Mouse (Mus musculus): ENCODE results near the gene Sos1. TPM values are rescaled to one million over a fixed set of nuclear protein-coding genes. Genes with fewer than 3 reads are reported as not detected.

Gene Sos1
- total and polyA plus RNA-seq, 2 experiments from 2014 or later: 7.2 to 29.0 TPM

GRCm38 (mm10) chr17:80497183-80497601 lies 16.9 kb upstream of the Sos1 start:
- 41% methylated on average over 9 of the region's 9 CpGs for WGBS

GRCm38 (mm10) chr17:80496607-80497170 lies 16.4 kb upstream of the Sos1 start:
- no peaks in the 10 kb centered on the region for H3K36me3 ChIP-seq (ENCODE audit: insufficient read depth, low read length)
- no peak overlapping the region for H3K9ac ChIP-seq (replicated peaks; ENCODE audit: low read length, poor library complexity, severe bottlenecking)
- ATAC-seq (ENCODE audit: low FRiP score) (no peak), DNase-seq (ENCODE audit: low spot score) (no peak)
- TF ChIP-seq CTCF (IDR thresholded peaks at IDR 0.05): no peak
- no peaks in the 10 kb centered on the region for H3K9me3 ChIP-seq (ENCODE audit: low read length)
- no peak overlapping the region for H3K4me2 ChIP-seq (ENCODE audit: low read depth, low read length, poor library complexity, severe bottlenecking)
- H3K27me3 ChIP-seq (ENCODE audit: insufficient read depth, low read length): no peaks in the 10 kb centered on the region
- H3K4me3 ChIP-seq (ENCODE audit: low read depth, low read length): no peak overlapping the region
- no peak overlapping the region for H3K27ac ChIP-seq (ENCODE audit: low read depth, low read length)
- no peaks in the 10 kb centered on the region for H3K4me1 ChIP-seq (ENCODE audit: insufficient read depth, low read length)
- 90% methylated on average over 8 of the region's 8 CpGs for WGBS

More at GRCm38 (mm10) chr17:80497183-80497601, 16.9 kb upstream of the Sos1 start:
- H3K4me1 ChIP-seq (ENCODE audit: insufficient read depth, low read length): no peaks in the 10 kb centered on the region
- no peak for ATAC-seq (ENCODE audit: low FRiP score)
- no peak overlapping the region for H3K9ac ChIP-seq (replicated peaks; ENCODE audit: low read length, poor library complexity, severe bottlenecking)
- no peaks in the 10 kb centered on the region for H3K9me3 ChIP-seq (ENCODE audit: low read length)
- H3K27ac ChIP-seq (ENCODE audit: low read depth, low read length): no peak overlapping the region
- no peak for TF ChIP-seq CTCF (IDR thresholded peaks at IDR 0.05)
- H3K4me2 ChIP-seq (ENCODE audit: low read depth, low read length, poor library complexity, severe bottlenecking): no peak overlapping the region
- no peaks in the 10 kb centered on the region for H3K36me3 ChIP-seq (ENCODE audit: insufficient read depth, low read length)
- DNase-seq (ENCODE audit: low spot score): no peak
- H3K27me3 ChIP-seq (ENCODE audit: insufficient read depth, low read length): no peaks in the 10 kb centered on the region
- H3K4me3 ChIP-seq (ENCODE audit: low read depth, low read length): no peak overlapping the region

GRCm38 (mm10) chr17:80496185-80496584 lies 15.9 kb upstream of the Sos1 start:
- Histone ChIP-seq H3K36me3 (ENCODE audit: insufficient read depth, low read length) (no peaks in the 10 kb centered on the region), H3K27me3 (ENCODE audit: insufficient read depth, low read length) (no peaks in the 10 kb centered on the region), H3K4me3 (ENCODE audit: low read depth, low read length) (no peak overlapping the region), H3K27ac (ENCODE audit: low read depth, low read length) (no peak overlapping the region), H3K4me2 (ENCODE audit: low read depth, low read length, poor library complexity, severe bottlenecking) (no peak overlapping the region), H3K9ac (replicated peaks; ENCODE audit: low read length, poor library complexity, severe bottlenecking) (no peak overlapping the region), H3K9me3 (ENCODE audit: low read length) (no peaks in the 10 kb centered on the region), H3K4me1 (ENCODE audit: insufficient read depth, low read length) (no peaks in the 10 kb centered on the region)
- DNase-seq (ENCODE audit: low spot score): no peak
- no peak for ATAC-seq (ENCODE audit: low FRiP score)
- no peak for TF ChIP-seq CTCF (IDR thresholded peaks at IDR 0.05)
- WGBS: 67% methylated on average over 6 of the region's 6 CpGs

- Histone ChIP-seq H3K9ac (replicated peaks; ENCODE audit: low read length, poor library complexity, severe bottlenecking) (no peak overlapping the region), H3K36me3 (ENCODE audit: insufficient read depth, low read length) (no peaks in the 10 kb centered on the region), H3K4me1 (ENCODE audit: insufficient read depth, low read length) (no peaks in the 10 kb centered on the region), H3K27ac (ENCODE audit: low read depth, low read length) (no peak overlapping the region), H3K4me2 (ENCODE audit: low read depth, low read length, poor library complexity, severe bottlenecking) (no peak overlapping the region), H3K9me3 (ENCODE audit: low read length) (no peaks in the 10 kb centered on the region), H3K27me3 (ENCODE audit: insufficient read depth, low read length) (no peaks in the 10 kb centered on the region), H3K4me3 (ENCODE audit: low read depth, low read length) (no peak overlapping the region)
- TF ChIP-seq CTCF (IDR thresholded peaks at IDR 0.05): no peak
- ATAC-seq (ENCODE audit: low FRiP score) (no peak), DNase-seq (ENCODE audit: low spot score) (no peak)
- 83% methylated on average over 1 of the region's 1 CpGs for WGBS
Measured at GRCm38 (mm10) chr17:80493891-80494290, 13.6 kb upstream of the Sos1 start.

GRCm38 (mm10) chr17:80492811-80493210 lies 12.6 kb upstream of the Sos1 start:
- no peak for TF ChIP-seq CTCF (IDR thresholded peaks at IDR 0.05)

GRCm38 (mm10) chr17:80492274-80492673 lies 12.0 kb upstream of the Sos1 start:
- Histone ChIP-seq H3K9me3 (ENCODE audit: low read length) (no peaks in the 10 kb centered on the region), H3K4me3 (ENCODE audit: low read depth, low read length) (no peak overlapping the region), H3K27me3 (ENCODE audit: insufficient read depth, low read length) (no peaks in the 10 kb centered on the region), H3K4me1 (ENCODE audit: insufficient read depth, low read length) (no peaks in the 10 kb centered on the region), H3K27ac (ENCODE audit: low read depth, low read length) (no peak overlapping the region), H3K4me2 (ENCODE audit: low read depth, low read length, poor library complexity, severe bottlenecking) (no peak overlapping the region), H3K36me3 (ENCODE audit: insufficient read depth, low read length) (no peaks in the 10 kb centered on the region), H3K9ac (replicated peaks; ENCODE audit: low read length, poor library complexity, severe bottlenecking) (no peak overlapping the region)
- no peak for ATAC-seq (ENCODE audit: low FRiP score)
- no peak for TF ChIP-seq CTCF (IDR thresholded peaks at IDR 0.05)
- 96% methylated on average over 4 of the region's 4 CpGs for WGBS
- no peak for DNase-seq (ENCODE audit: low spot score)

More at GRCm38 (mm10) chr17:80492811-80493210, 12.6 kb upstream of the Sos1 start:
- ATAC-seq (ENCODE audit: low FRiP score) (no peak), DNase-seq (ENCODE audit: low spot score) (no peak)
- Histone ChIP-seq H3K9ac (replicated peaks; ENCODE audit: low read length, poor library complexity, severe bottlenecking) (no peak overlapping the region), H3K4me1 (ENCODE audit: insufficient read depth, low read length) (no peaks in the 10 kb centered on the region), H3K9me3 (ENCODE audit: low read length) (no peaks in the 10 kb centered on the region), H3K4me3 (ENCODE audit: low read depth, low read length) (no peak overlapping the region), H3K4me2 (ENCODE audit: low read depth, low read length, poor library complexity, severe bottlenecking) (no peak overlapping the region), H3K27me3 (ENCODE audit: insufficient read depth, low read length) (no peaks in the 10 kb centered on the region), H3K36me3 (ENCODE audit: insufficient read depth, low read length) (no peaks in the 10 kb centered on the region), H3K27ac (ENCODE audit: low read depth, low read length) (no peak overlapping the region)
- WGBS: 93% methylated on average over 4 of the region's 4 CpGs

Data from midbrain, postnatal 0 days (tissue).